Mouse (Mus musculus): ENCODE data around the gene Nlgn2. TPM values are rescaled to one million over a fixed set of nuclear protein-coding genes. Genes with fewer than 3 reads are reported as not detected.

The Nlgn2 gene
- polyA plus RNA-seq (2014; fragmentation: Illumina TruSeq; extraction: RNeasy Lipid Tissue Mini Kit (QIAGEN cat#74804); ENCODE audit: low read depth, low replicate concordance), result 0.11 TPM

GRCm38 (mm10) chr11:69837604-69837951 lies at the start of gene Nlgn2:
Nlgn2 (minus strand) TSS chr11:69837784.

GRCm38 (mm10) chr11:69880853-69881603 lies 43.4 kb upstream of the Nlgn2 start, which contains the start of gene Kctd11:
Kctd11 (minus strand) TSS chr11:69881406.

GRCm38 (mm10) chr11:69877878-69878277 lies 40.3 kb upstream of the Nlgn2 start, which contains the start of gene Tmem95:
Tmem95 (minus strand) TSS chr11:69878018.

GRCm38 (mm10) chr11:69858113-69858998 lies 20.8 kb upstream of the Nlgn2 start, which contains the start of gene Tnk1:
Tnk1 (minus strand) TSS chr11:69858730.

GRCm38 (mm10) chr11:69846198-69846680 lies 8.7 kb upstream of the Nlgn2 start, which contains the start of gene Plscr3:
Plscr3 (plus strand) TSS chr11:69846376.

GRCm38 (mm10) chr11:69837952-69838713 lies 549 bp upstream of the Nlgn2 start, which contains the start of gene Tmem256:
Tmem256 (plus strand) TSS chr11:69838514.

GRCm38 (mm10) chr11:69822080-69822479 lies 15.5 kb downstream of the Nlgn2 start, which contains the start of gene Spem1:
Spem1 (minus strand) TSS chr11:69822180.

GRCm38 (mm10) chr11:69818365-69818764 lies 19.2 kb downstream of the Nlgn2 start, which contains the start of gene Spem2:
Spem2 (minus strand) TSS chr11:69818465.

GRCm38 (mm10) chr11:69815155-69815554 lies 22.4 kb downstream of the Nlgn2 start, which contains the start of gene Gm39566:
Gm39566 (minus strand) TSS chr11:69815298.

GRCm38 (mm10) chr11:69804972-69805909 lies 32.3 kb downstream of the Nlgn2 start, which contains the start of gene Tmem102:
Tmem102 (minus strand) TSS chr11:69805624.

GRCm38 (mm10) chr11:69801379-69801977 lies 36.1 kb downstream of the Nlgn2 start, which contains the start of gene Fgf11:
Fgf11 (minus strand) TSS chr11:69801857.

GRCm38 (mm10) chr11:69795168-69795982 lies 42.2 kb downstream of the Nlgn2 start, which contains the start of gene Chrnb1:
Chrnb1 (minus strand) TSS chr11:69795943.

Other genes starting within 250 kb of the Nlgn2 start
- gene Atp1b2, start 231.8 kb downstream of the Nlgn2 start, polyA plus RNA-seq (2014; fragmentation: Illumina TruSeq; extraction: RNeasy Lipid Tissue Mini Kit (QIAGEN cat#74804); ENCODE audit: low read depth, low replicate concordance), result 0.13 TPM
- not detected for gene Shbg, start 219.9 kb downstream of the Nlgn2 start, polyA plus RNA-seq (2014; fragmentation: Illumina TruSeq; extraction: RNeasy Lipid Tissue Mini Kit (QIAGEN cat#74804); ENCODE audit: low read depth, low replicate concordance)
- gene Sat2, start 215.8 kb downstream of the Nlgn2 start, polyA plus RNA-seq (2014; fragmentation: Illumina TruSeq; extraction: RNeasy Lipid Tissue Mini Kit (QIAGEN cat#74804); ENCODE audit: low read depth, low replicate concordance), result 8.5 TPM
- gene Fxr2, start 204.8 kb downstream of the Nlgn2 start, polyA plus RNA-seq (2014; fragmentation: Illumina TruSeq; extraction: RNeasy Lipid Tissue Mini Kit (QIAGEN cat#74804); ENCODE audit: low read depth, low replicate concordance), result 7.8 TPM
- gene Sox15, start 182.5 kb downstream of the Nlgn2 start, polyA plus RNA-seq (2014; fragmentation: Illumina TruSeq; extraction: RNeasy Lipid Tissue Mini Kit (QIAGEN cat#74804); ENCODE audit: low read depth, low replicate concordance), result not detected
- 22.1 TPM for gene Mpdu1, start 175.1 kb downstream of the Nlgn2 start, polyA plus RNA-seq (2014; fragmentation: Illumina TruSeq; extraction: RNeasy Lipid Tissue Mini Kit (QIAGEN cat#74804); ENCODE audit: low read depth, low replicate concordance)
- gene Cd68, start 171.6 kb downstream of the Nlgn2 start, polyA plus RNA-seq (2014; fragmentation: Illumina TruSeq; extraction: RNeasy Lipid Tissue Mini Kit (QIAGEN cat#74804); ENCODE audit: low read depth, low replicate concordance), result 3.8 TPM
- gene Eif4a1, start 165.4 kb downstream of the Nlgn2 start, polyA plus RNA-seq (2014; fragmentation: Illumina TruSeq; extraction: RNeasy Lipid Tissue Mini Kit (QIAGEN cat#74804); ENCODE audit: low read depth, low replicate concordance), result 340 TPM
- 33.7 TPM for gene Senp3, start 155.7 kb downstream of the Nlgn2 start, polyA plus RNA-seq (2014; fragmentation: Illumina TruSeq; extraction: RNeasy Lipid Tissue Mini Kit (QIAGEN cat#74804); ENCODE audit: low read depth, low replicate concordance)
- 2.8 TPM for gene Tnfsf13, start 152.0 kb downstream of the Nlgn2 start, polyA plus RNA-seq (2014; fragmentation: Illumina TruSeq; extraction: RNeasy Lipid Tissue Mini Kit (QIAGEN cat#74804); ENCODE audit: low read depth, low replicate concordance)
- 1.5 TPM for gene Tnfsf12, start 141.9 kb downstream of the Nlgn2 start, polyA plus RNA-seq (2014; fragmentation: Illumina TruSeq; extraction: RNeasy Lipid Tissue Mini Kit (QIAGEN cat#74804); ENCODE audit: low read depth, low replicate concordance)
- gene Tnfsfm13, start 141.7 kb downstream of the Nlgn2 start, polyA plus RNA-seq (2014; fragmentation: Illumina TruSeq; extraction: RNeasy Lipid Tissue Mini Kit (QIAGEN cat#74804); ENCODE audit: low read depth, low replicate concordance), result not detected
- 7.7 TPM for gene Polr2a, start 79.1 kb downstream of the Nlgn2 start, polyA plus RNA-seq (2014; fragmentation: Illumina TruSeq; extraction: RNeasy Lipid Tissue Mini Kit (QIAGEN cat#74804); ENCODE audit: low read depth, low replicate concordance)
- not detected for gene Slc35g3, start 75.8 kb downstream of the Nlgn2 start, polyA plus RNA-seq (2014; fragmentation: Illumina TruSeq; extraction: RNeasy Lipid Tissue Mini Kit (QIAGEN cat#74804); ENCODE audit: low read depth, low replicate concordance)
- gene Zbtb4, start 71.9 kb downstream of the Nlgn2 start, polyA plus RNA-seq (2014; fragmentation: Illumina TruSeq; extraction: RNeasy Lipid Tissue Mini Kit (QIAGEN cat#74804); ENCODE audit: low read depth, low replicate concordance), result 4.1 TPM
- gene Chrnb1, start 41.8 kb downstream of the Nlgn2 start, polyA plus RNA-seq (2014; fragmentation: Illumina TruSeq; extraction: RNeasy Lipid Tissue Mini Kit (QIAGEN cat#74804); ENCODE audit: low read depth, low replicate concordance), result 0.58 TPM
- gene Fgf11, start 35.9 kb downstream of the Nlgn2 start, polyA plus RNA-seq (2014; fragmentation: Illumina TruSeq; extraction: RNeasy Lipid Tissue Mini Kit (QIAGEN cat#74804); ENCODE audit: low read depth, low replicate concordance), result 0.29 TPM
- gene Tmem102, start 32.2 kb downstream of the Nlgn2 start, polyA plus RNA-seq (2014; fragmentation: Illumina TruSeq; extraction: RNeasy Lipid Tissue Mini Kit (QIAGEN cat#74804); ENCODE audit: low read depth, low replicate concordance), result 3.6 TPM
- gene Gm39566, start 22.5 kb downstream of the Nlgn2 start, polyA plus RNA-seq (2014; fragmentation: Illumina TruSeq; extraction: RNeasy Lipid Tissue Mini Kit (QIAGEN cat#74804); ENCODE audit: low read depth, low replicate concordance), result not detected
- not detected for gene Spem2, start 19.3 kb downstream of the Nlgn2 start, polyA plus RNA-seq (2014; fragmentation: Illumina TruSeq; extraction: RNeasy Lipid Tissue Mini Kit (QIAGEN cat#74804); ENCODE audit: low read depth, low replicate concordance)
- not detected for gene Spem1, start 15.6 kb downstream of the Nlgn2 start, polyA plus RNA-seq (2014; fragmentation: Illumina TruSeq; extraction: RNeasy Lipid Tissue Mini Kit (QIAGEN cat#74804); ENCODE audit: low read depth, low replicate concordance)
- 58.8 TPM for gene Tmem256, start 730 bp upstream of the Nlgn2 start, polyA plus RNA-seq (2014; fragmentation: Illumina TruSeq; extraction: RNeasy Lipid Tissue Mini Kit (QIAGEN cat#74804); ENCODE audit: low read depth, low replicate concordance)
- gene Plscr3, start 8.6 kb upstream of the Nlgn2 start, polyA plus RNA-seq (2014; fragmentation: Illumina TruSeq; extraction: RNeasy Lipid Tissue Mini Kit (QIAGEN cat#74804); ENCODE audit: low read depth, low replicate concordance), result 1.1 TPM
- gene Tnk1, start 20.9 kb upstream of the Nlgn2 start, polyA plus RNA-seq (2014; fragmentation: Illumina TruSeq; extraction: RNeasy Lipid Tissue Mini Kit (QIAGEN cat#74804); ENCODE audit: low read depth, low replicate concordance), result not detected
- not detected for gene Tmem95, start 40.2 kb upstream of the Nlgn2 start, polyA plus RNA-seq (2014; fragmentation: Illumina TruSeq; extraction: RNeasy Lipid Tissue Mini Kit (QIAGEN cat#74804); ENCODE audit: low read depth, low replicate concordance)
- gene Kctd11, start 43.6 kb upstream of the Nlgn2 start, polyA plus RNA-seq (2014; fragmentation: Illumina TruSeq; extraction: RNeasy Lipid Tissue Mini Kit (QIAGEN cat#74804); ENCODE audit: low read depth, low replicate concordance), result 0.42 TPM
- gene Acap1, start 57.8 kb upstream of the Nlgn2 start, polyA plus RNA-seq (2014; fragmentation: Illumina TruSeq; extraction: RNeasy Lipid Tissue Mini Kit (QIAGEN cat#74804); ENCODE audit: low read depth, low replicate concordance), result 0.40 TPM
- gene 2810408A11Rik, start 63.2 kb upstream of the Nlgn2 start, polyA plus RNA-seq (2014; fragmentation: Illumina TruSeq; extraction: RNeasy Lipid Tissue Mini Kit (QIAGEN cat#74804); ENCODE audit: low read depth, low replicate concordance), result not detected
- gene Neurl4, start 63.3 kb upstream of the Nlgn2 start, polyA plus RNA-seq (2014; fragmentation: Illumina TruSeq; extraction: RNeasy Lipid Tissue Mini Kit (QIAGEN cat#74804); ENCODE audit: low read depth, low replicate concordance), result 3.0 TPM
- 9.6 TPM for gene Gps2, start 76.1 kb upstream of the Nlgn2 start, polyA plus RNA-seq (2014; fragmentation: Illumina TruSeq; extraction: RNeasy Lipid Tissue Mini Kit (QIAGEN cat#74804); ENCODE audit: low read depth, low replicate concordance)
- 155 TPM for gene Eif5a, start 84.2 kb upstream of the Nlgn2 start, polyA plus RNA-seq (2014; fragmentation: Illumina TruSeq; extraction: RNeasy Lipid Tissue Mini Kit (QIAGEN cat#74804); ENCODE audit: low read depth, low replicate concordance)
- gene Ybx2, start 98.0 kb upstream of the Nlgn2 start, polyA plus RNA-seq (2014; fragmentation: Illumina TruSeq; extraction: RNeasy Lipid Tissue Mini Kit (QIAGEN cat#74804); ENCODE audit: low read depth, low replicate concordance), result not detected
- not detected for gene Slc2a4, start 110.4 kb upstream of the Nlgn2 start, polyA plus RNA-seq (2014; fragmentation: Illumina TruSeq; extraction: RNeasy Lipid Tissue Mini Kit (QIAGEN cat#74804); ENCODE audit: low read depth, low replicate concordance)
- gene Cldn7, start 127.0 kb upstream of the Nlgn2 start, polyA plus RNA-seq (2014; fragmentation: Illumina TruSeq; extraction: RNeasy Lipid Tissue Mini Kit (QIAGEN cat#74804); ENCODE audit: low read depth, low replicate concordance), result 0.40 TPM
- 25.5 TPM for gene Ctdnep1, start 143.4 kb upstream of the Nlgn2 start, polyA plus RNA-seq (2014; fragmentation: Illumina TruSeq; extraction: RNeasy Lipid Tissue Mini Kit (QIAGEN cat#74804); ENCODE audit: low read depth, low replicate concordance)
- 9.7 TPM for gene Elp5, start 144.7 kb upstream of the Nlgn2 start, polyA plus RNA-seq (2014; fragmentation: Illumina TruSeq; extraction: RNeasy Lipid Tissue Mini Kit (QIAGEN cat#74804); ENCODE audit: low read depth, low replicate concordance)
- 367 TPM for gene Gabarap, start 153.4 kb upstream of the Nlgn2 start, polyA plus RNA-seq (2014; fragmentation: Illumina TruSeq; extraction: RNeasy Lipid Tissue Mini Kit (QIAGEN cat#74804); ENCODE audit: low read depth, low replicate concordance)
- 7.1 TPM for gene Phf23, start 158.0 kb upstream of the Nlgn2 start, polyA plus RNA-seq (2014; fragmentation: Illumina TruSeq; extraction: RNeasy Lipid Tissue Mini Kit (QIAGEN cat#74804); ENCODE audit: low read depth, low replicate concordance)
- 0.37 TPM for gene Dvl2, start 162.8 kb upstream of the Nlgn2 start, polyA plus RNA-seq (2014; fragmentation: Illumina TruSeq; extraction: RNeasy Lipid Tissue Mini Kit (QIAGEN cat#74804); ENCODE audit: low read depth, low replicate concordance)
- gene Acadvl, start 177.6 kb upstream of the Nlgn2 start, polyA plus RNA-seq (2014; fragmentation: Illumina TruSeq; extraction: RNeasy Lipid Tissue Mini Kit (QIAGEN cat#74804); ENCODE audit: low read depth, low replicate concordance), result 60.6 TPM
- 0.13 TPM for gene Dlg4, start 179.2 kb upstream of the Nlgn2 start, polyA plus RNA-seq (2014; fragmentation: Illumina TruSeq; extraction: RNeasy Lipid Tissue Mini Kit (QIAGEN cat#74804); ENCODE audit: low read depth, low replicate concordance)
- gene Asgr1, start 216.3 kb upstream of the Nlgn2 start, polyA plus RNA-seq (2014; fragmentation: Illumina TruSeq; extraction: RNeasy Lipid Tissue Mini Kit (QIAGEN cat#74804); ENCODE audit: low read depth, low replicate concordance), result 171 TPM

All from liver, adult 10 weeks (tissue).